Mouse (Mus musculus) heart, adult 2 months (tissue): ENCODE results near the gene Mob3b.

Source experiments
- CTCF ChIP-seq: fragments of 200-600 bp; IDR thresholded peaks from 2 replicates; pipeline ENCODE4 v1.8.1; 2022; ENCODE audit warnings: antibody characterized with exemption, mild to moderate bottlenecking, moderate library complexity
- EP300 ChIP-seq: fragments of 200-500 bp; IDR thresholded peaks from 2 replicates; pipeline ENCODE4 v1.6.1; 2011; ENCODE audit warnings: low read depth, low read length, control low read depth; ENCODE audit not compliant: insufficient read depth

GRCm38 (mm10) chr4:35165947-35166346 lies 8.7 kb upstream of the Mob3b start:
- no peak for TF ChIP-seq EP300
- no peak for TF ChIP-seq CTCF
